12 mouse cellular contexts compared by ENCODE assay signal in genomic region chr1:192755685-192756606, GRCm38 (mm10). TPM values are rescaled to one million over a fixed set of nuclear protein-coding genes. Genes with fewer than 3 reads are reported as not detected.
A peak's percentile ranks its signal among the peaks of the same experiment; 100 is the strongest.
DNase-seq lines count a peak whose midpoint lies in the region; ATAC-seq and TF ChIP-seq lines count a peak whose summit lies in the region.
"Had no signal": no experiment of that assay in that cellular context is flagged by ENCODE, and none has a peak within 500 bp of the region (broad histone marks: within the 10 kb centered on the region; RNA-seq: fewer than 3 reads in every experiment).

No protein-coding gene starts in this region.

- ATAC-seq in hindbrain, embryonic 13.5 days (ENCODE audit: low FRiP score): peak; percentile 92
- no peak for ATAC-seq in erythroblast, adult 5-6 weeks (replicated peaks; ENCODE audit: low FRiP score, poor library complexity, severe bottlenecking)
- no peak for ATAC-seq in liver, postnatal 0 days
- ATAC-seq: liver, embryonic 12.5 days had no signal

- peaks cover 32% of the 10 kb centered on the region for H3K4me1 ChIP-seq in hindbrain, embryonic 13.5 days (replicated peaks)
- peaks cover 8% of the 10 kb centered on the region; the same call in 1 of the 2 replicates for H3K4me1 ChIP-seq in liver, postnatal 0 days (ENCODE audit: insufficient read depth)

- no peak overlapping the region for H3ac ChIP-seq in myocyte (ENCODE audit: control insufficient read depth, insufficient read length)

- H3K27ac ChIP-seq in hindbrain, embryonic 13.5 days: peak overlapping the region; percentile 81
- H3K27ac ChIP-seq in liver, postnatal 0 days (ENCODE audit: low read depth): no peak overlapping the region
- H3K27ac ChIP-seq: liver, embryonic 12.5 days had no signal

- no peaks in the 10 kb centered on the region for H3K27me3 ChIP-seq in hindbrain, embryonic 13.5 days
- no peaks in the 10 kb centered on the region for H3K27me3 ChIP-seq in myocyte (ENCODE audit: control insufficient read depth, insufficient read depth, insufficient read length)
- H3K27me3 ChIP-seq in liver, postnatal 0 days (ENCODE audit: insufficient read depth, low read length): no peaks in the 10 kb centered on the region
- H3K27me3 ChIP-seq: liver, embryonic 12.5 days had no signal

- H3K36me3 ChIP-seq in hindbrain, embryonic 13.5 days: no peaks in the 10 kb centered on the region
- H3K36me3 ChIP-seq in myocyte (ENCODE audit: control insufficient read depth, insufficient read depth): no peaks in the 10 kb centered on the region
- no peaks in the 10 kb centered on the region for H3K36me3 ChIP-seq in liver, postnatal 0 days (replicated peaks; ENCODE audit: insufficient read depth, low read length)
- H3K36me3 ChIP-seq: G1E; liver, embryonic 12.5 days had no signal

- H3K9me3 ChIP-seq in hindbrain, embryonic 13.5 days: no peaks in the 10 kb centered on the region
- H3K9me3 ChIP-seq in liver, postnatal 0 days (ENCODE audit: low read length): no peaks in the 10 kb centered on the region
- H3K9me3 ChIP-seq: liver, embryonic 12.5 days had no signal

- H3K79me2 ChIP-seq in myocyte (ENCODE audit: control insufficient read depth, insufficient read depth): no peaks in the 10 kb centered on the region

- no peak overlapping the region for H3K9ac ChIP-seq in hindbrain, embryonic 13.5 days
- no peak overlapping the region for H3K9ac ChIP-seq in liver, postnatal 0 days (replicated peaks)
- H3K9ac ChIP-seq: liver, embryonic 12.5 days had no signal

- no peak overlapping the region for H3K4me3 ChIP-seq in hindbrain, embryonic 13.5 days
- H3K4me3 ChIP-seq in myocyte: no peak overlapping the region
- no peak overlapping the region for H3K4me3 ChIP-seq in liver, postnatal 0 days (ENCODE audit: low read depth, low read length)
- H3K4me3 ChIP-seq: liver, embryonic 12.5 days had no signal

- TF ChIP-seq EP300 in liver, postnatal 0 days (IDR thresholded peaks at IDR 0.05; ENCODE audit: low read depth): no peak

- no peak for TF ChIP-seq POLR2A in myocyte (IDR thresholded peaks at IDR 0.05; ENCODE audit: insufficient read length, low read depth)

- no peak for TF ChIP-seq CTCF in liver, postnatal 0 days (IDR thresholded peaks at IDR 0.05; ENCODE audit: low read depth)

- 24% methylated on average over 13 of the region's 13 CpGs for WGBS in hindbrain, embryonic 13.5 days
- whole genome bisulfite sequencing in liver, postnatal 0 days (ENCODE audit: insufficient replicate concordance): 79% methylated on average over 13 of the region's 13 CpGs

- H3K4me2 ChIP-seq in hindbrain, embryonic 13.5 days: peak overlapping the region; percentile 4; the same call in 1 of the 2 replicates
- H3K4me2 ChIP-seq in myocyte (ENCODE audit: low read depth): peak overlapping the region; percentile 19
- no peak overlapping the region for H3K4me2 ChIP-seq in liver, postnatal 0 days (ENCODE audit: low read depth, low read length)
- H3K4me2 ChIP-seq: liver, embryonic 12.5 days had no signal

- peak; percentile 68 for DNase-seq in embryo, embryonic 10 days (ENCODE audit: low spot score)
- no peak for DNase-seq in embryo, embryonic 9.5 days (ENCODE audit: extremely low spot score)
- peak; percentile 59 for DNase-seq in embryo, embryonic 11 days
- DNase-seq in urinary bladder, postnatal 25 days (ENCODE audit: low spot score): no peak
- no peak for DNase-seq in liver, postnatal 0 days
- DNase-seq: adrenal gland, adult 8-10 months; layer of hippocampus, postnatal 36 days had no signal

TF ChIP-seq in myocyte, 11 proteins besides CTCF, POLR2A, EP300 and RAD21:
- no peak for TF ChIP-seq CEBPB (IDR thresholded peaks at IDR 0.05; ENCODE audit: insufficient read depth, poor library complexity, severe bottlenecking)
- peak; percentile 68 for TF ChIP-seq TCF3 (IDR thresholded peaks at IDR 0.05; ENCODE audit: insufficient read length, low read depth)
- peak; percentile 39 to 85 (median 57) for TF ChIP-seq MYOG (IDR thresholded peaks at IDR 0.05; ENCODE audit: control insufficient read depth in 1 of 3, insufficient read depth in 1 of 3, insufficient read length in 2 of 3, low read depth in 2 of 3)
- TF ChIP-seq REST (IDR thresholded peaks at IDR 0.05; ENCODE audit: insufficient read depth, insufficient read length): no peak
- TF ChIP-seq TCF12 (IDR thresholded peaks at IDR 0.05; ENCODE audit: insufficient read depth, poor library complexity, severe bottlenecking): peak; percentile 50
- peak in 2 of 3 experiments; percentile 47 to 69 for TF ChIP-seq MYOD1 (IDR thresholded peaks at IDR 0.05; ENCODE audit: control insufficient read depth in 1 of 3, insufficient read length in 2 of 3, low read depth in 2 of 3)
TF ChIP-seq in myocyte: peak in this region for 4.

RNA-seq across cellular contexts. Expression of gene Hhat, which starts 15.1 kb away (rescaled TPM):
- polyA plus RNA-seq in hindbrain, embryonic 13.5 days (2015; fragmentation: Nextera tagmentation; extraction: Ambion mirVana): 3.6 and 4.6 TPM in 2 replicates
- polyA plus RNA-seq in myocyte (2012; fragmentation: generic; extraction: Trizol): 4.4 TPM
- 0.63 TPM in 1 of 2 replicates, not detected in the other for total RNA-seq in erythroblast, adult 5-6 weeks (2015; ENCODE audit: low replicate concordance)
- total RNA-seq in erythroblast, adult 5-6 weeks (2017; ENCODE audit: low replicate concordance): not detected in 2 replicates
- 0.76 and 1.1 TPM in 2 replicates for polyA plus RNA-seq in liver, postnatal 0 days (2015; fragmentation: Nextera tagmentation; extraction: Ambion mirVana)
- polyA plus RNA-seq: G1E had no signal

Comparison
In these comparisons a context has a peak if more than half of its experiments do, and no peak if none do; other contexts are left out.
1. DNase-seq: peak in embryo, embryonic 10 days (single experiment) and embryo, embryonic 11 days (single experiment); none in embryo, embryonic 9.5 days (single experiment), urinary bladder, postnatal 25 days (single experiment) and liver, postnatal 0 days (single experiment).